Mouse (Mus musculus) lung, embryonic 16.5 days (tissue): ENCODE results near the gene Ercc6l2. TPM values are rescaled to one million over a fixed set of nuclear protein-coding genes. Genes with fewer than 3 reads are reported as not detected.

ENCODE experiments used
- ATAC-seq: fragments of 200-750 bp; cut with Nextera tagmentation; 2 replicates; pipeline ENCODE4 v1.8.0; 2017; ENCODE audit warnings: low read depth, mild to moderate bottlenecking, moderate library complexity
- H3K27ac ChIP-seq: fragments of 300-500 bp; sonication (generic); 2 replicates; pipeline ENCODE4 v1.5.1; 2014; ENCODE audit warnings: mild to moderate bottlenecking, control low read depth, low read length
- H3K27me3 ChIP-seq: fragments of 300-500 bp; sonication (generic); 2 replicates; pipeline ENCODE4 v1.6.1; 2014; ENCODE audit warnings: low read depth, low read length, mixed read lengths; ENCODE audit not compliant: control insufficient read depth, insufficient read depth
- H3K36me3 ChIP-seq: fragments of 300-500 bp; sonication (generic); 2 replicates; pipeline ENCODE4 v1.6.1; 2014; ENCODE audit warnings: low read length; ENCODE audit not compliant: control insufficient read depth, insufficient read depth
- H3K4me1 ChIP-seq: fragments of 300-500 bp; sonication (generic); replicated peaks from 2 replicates; pipeline ENCODE4 v1.6.1; 2014; ENCODE audit warnings: low read length, mixed read lengths; ENCODE audit not compliant: control insufficient read depth, insufficient read depth
- H3K4me2 ChIP-seq: fragments of 300-500 bp; sonication (generic); 2 replicates; pipeline ENCODE4 v1.6.1; 2014; ENCODE audit warnings: low read depth, low read length, control low read depth
- H3K4me3 ChIP-seq: fragments of 300-500 bp; sonication (generic); 2 replicates; pipeline ENCODE4 v1.5.1; 2014; ENCODE audit warnings: mild to moderate bottlenecking, low read length, control low read depth
- H3K9ac ChIP-seq: fragments of 300-500 bp; sonication (generic); 2 replicates; pipeline ENCODE4 v1.6.1; 2014; ENCODE audit warnings: low read length, control low read depth
- H3K9me3 ChIP-seq: fragments of 300-500 bp; sonication (generic); 2 replicates; pipeline ENCODE4 v1.6.1; 2016; ENCODE audit warnings: low read length; ENCODE audit not compliant: control insufficient read depth
- WGBS: fragments of 180-500 bp; shearing (Covaris S2); extraction: QIAGEN DNeasy Blood & Tissue Kit; methylation state at CpG from one replicate; pipeline ENCODE4 v1.1.7; 2014; 5-methylcytosine and 5-hydroxymethylcytosine counted together
- polyA plus RNA-seq: library from polyadenylated mRNA; unstranded; fragments of >200 nt; fragmentation: Nextera tagmentation; extraction: Ambion mirVana; gene quantifications from 2 replicates; pipeline ENCODE4 v1.2.1, GENCODE M21; 2015

Ercc6l2 gene
- polyA plus RNA-seq, 1 experiment from 2014 or later = 26.0 TPM

- Histone ChIP-seq H3K4me2 (no peak overlapping the region), H3K27me3 (no peaks in the 10 kb centered on the region), H3K27ac (no peak overlapping the region), H3K36me3 (no peaks in the 10 kb centered on the region), H3K4me1 (peaks cover 5% of the 10 kb centered on the region; the same call in 1 of the 2 replicates), H3K9ac (no peak overlapping the region), H3K9me3 (no peaks in the 10 kb centered on the region), H3K4me3 (no peak overlapping the region)
- 79% methylated on average over 4 of the region's 4 CpGs for WGBS
- ATAC-seq = no peak
Measured at GRCm38 (mm10) chr13:63941170-63941569, 126.1 kb downstream of the Ercc6l2 start.

GRCm38 (mm10) chr13:63943605-63944004 lies 128.6 kb downstream of the Ercc6l2 start:
- peaks cover 5% of the 10 kb centered on the region; the same call in 1 of the 2 replicates for H3K4me1 ChIP-seq
- no peaks in the 10 kb centered on the region for H3K27me3 ChIP-seq
- H3K4me2 ChIP-seq = no peak overlapping the region
- no peak for ATAC-seq
- no peak overlapping the region for H3K9ac ChIP-seq
- no peak overlapping the region for H3K27ac ChIP-seq
- H3K4me3 ChIP-seq = no peak overlapping the region
- 72% methylated on average over 7 of the region's 7 CpGs for WGBS
- H3K36me3 ChIP-seq = no peaks in the 10 kb centered on the region
- no peaks in the 10 kb centered on the region for H3K9me3 ChIP-seq

- no peak for ATAC-seq
- 48% methylated on average over 13 of the region's 13 CpGs for WGBS
- H3K4me3 ChIP-seq = no peak overlapping the region
- H3K27me3 ChIP-seq = no peaks in the 10 kb centered on the region
- no peaks in the 10 kb centered on the region for H3K36me3 ChIP-seq
- no peaks in the 10 kb centered on the region for H3K9me3 ChIP-seq
- H3K27ac ChIP-seq = no peak overlapping the region
- peaks cover 5% of the 10 kb centered on the region; the same call in 1 of the 2 replicates for H3K4me1 ChIP-seq
- H3K4me2 ChIP-seq = no peak overlapping the region
- H3K9ac ChIP-seq = no peak overlapping the region
Measured at GRCm38 (mm10) chr13:63944344-63945021, 129.4 kb downstream of the Ercc6l2 start.

Other genes with a start within 250 kb of the Ercc6l2 start
- 33.4 and 34.2 TPM in 2 replicates for gene Ptch1, start 241.6 kb upstream of the Ercc6l2 start, polyA plus RNA-seq